Mouse (Mus musculus) liver, adult 2 months (tissue): ENCODE measurements around the gene Abr.

ENCODE experiments used
- CTCF ChIP-seq: fragments of 200-500 bp; IDR thresholded peaks from 2 replicates; pipeline ENCODE4 v1.5.1; 2011; ENCODE audit warnings: low read depth, low read length, control low read depth
- POLR2A ChIP-seq: fragments of 200-500 bp; IDR thresholded peaks from 2 replicates; pipeline ENCODE4 v1.6.1; 2011; ENCODE audit warnings: low read length, control low read depth; ENCODE audit not compliant: insufficient read depth; ENCODE audit errors: extremely low read depth

GRCm38 (mm10) chr11:76645036-76645435 is 22.9 kb upstream of the Abr start:
- no peak for TF ChIP-seq CTCF
- TF ChIP-seq POLR2A: no peak
